Mouse (Mus musculus) forebrain, embryonic 12.5 days (tissue): Measurements from ENCODE around the gene Camk2d. TPM values are rescaled to one million over a fixed set of nuclear protein-coding genes. Genes with fewer than 3 reads are reported as not detected.

Source experiments
- ATAC-seq: fragments of 200-750 bp; cut with Nextera tagmentation; 2 replicates; pipeline ENCODE4 v1.8.0; 2017; ENCODE audit warnings: moderate TSS enrichment; ENCODE audit not compliant: low FRiP score
- H3K27ac ChIP-seq: fragments of 300-500 bp; sonication (generic); 2 replicates; pipeline ENCODE4 v1.5.1; 2016; ENCODE audit warnings: mild to moderate bottlenecking
- H3K27me3 ChIP-seq: fragments of 300-500 bp; sonication (generic); 2 replicates; pipeline ENCODE4 v1.6.1; 2016; ENCODE audit warnings: mild to moderate bottlenecking
- H3K36me3 ChIP-seq: fragments of 300-500 bp; sonication (generic); replicated peaks from 2 replicates; pipeline ENCODE4 v1.6.1; 2016; ENCODE audit warnings: mild to moderate bottlenecking
- H3K4me1 ChIP-seq: fragments of 300-500 bp; sonication (generic); 2 replicates; pipeline ENCODE4 v1.6.1; 2016
- H3K4me2 ChIP-seq: fragments of 300-500 bp; sonication (generic); 2 replicates; pipeline ENCODE4 v1.6.1; 2016; ENCODE audit warnings: mild to moderate bottlenecking, moderate library complexity
- H3K4me3 ChIP-seq: fragments of 300-500 bp; sonication (generic); replicated peaks from 2 replicates; pipeline ENCODE4 v1.5.1; 2016; ENCODE audit warnings: mild to moderate bottlenecking
- H3K9ac ChIP-seq: fragments of 300-500 bp; sonication (generic); 2 replicates; pipeline ENCODE4 v1.6.1; 2016; ENCODE audit warnings: mild to moderate bottlenecking
- H3K9me3 ChIP-seq: fragments of 300-500 bp; sonication (generic); 2 replicates; pipeline ENCODE4 v1.6.1; 2016
- WGBS: fragments of 180-500 bp; shearing (Covaris S2); methylation state at CpG from one replicate; pipeline ENCODE4 v1.1.7; 2016; 5-methylcytosine and 5-hydroxymethylcytosine counted together
- polyA plus RNA-seq: library from polyadenylated mRNA; unstranded; fragments of >200 nt; fragmentation: Nextera tagmentation; extraction: Ambion mirVana; gene quantifications from 2 replicates; pipeline ENCODE4 v1.2.1, GENCODE M21; 2016

Camk2d gene
- polyA plus RNA-seq, 1 experiment from 2014 or later = 24.0 TPM

DNA sequence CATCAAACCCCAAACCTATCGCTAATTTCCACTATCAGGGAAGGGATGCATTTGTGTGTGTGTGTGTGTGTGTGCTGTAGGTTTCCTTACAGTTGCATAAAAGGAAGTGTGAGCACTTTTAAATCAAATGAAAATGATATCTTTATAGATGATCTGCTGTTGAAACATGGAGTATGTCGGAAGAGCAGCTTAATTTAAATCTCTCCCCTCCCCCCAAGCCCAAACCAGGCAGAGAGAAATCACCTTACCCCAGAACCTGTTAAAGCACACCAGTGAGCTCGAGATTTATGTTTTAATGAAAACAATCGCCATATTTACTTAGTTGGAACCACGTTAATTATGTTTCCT, 2.2 kb downstream of the Camk2d start:
- ATAC-seq = no peak
- Histone ChIP-seq H3K9me3 (no peaks in the 10 kb centered on the region), H3K27me3 (no peaks in the 10 kb centered on the region), H3K36me3 (no peaks in the 10 kb centered on the region), H3K4me1 (peaks cover 10% of the 10 kb centered on the region), H3K27ac (no peak overlapping the region), H3K9ac (peak overlapping the region; percentile 80), H3K4me3 (peak overlapping the region; percentile 75), H3K4me2 (peak overlapping the region; percentile 92)
- WGBS = 2% methylated on average over 5 of the region's 5 CpGs

DNA sequence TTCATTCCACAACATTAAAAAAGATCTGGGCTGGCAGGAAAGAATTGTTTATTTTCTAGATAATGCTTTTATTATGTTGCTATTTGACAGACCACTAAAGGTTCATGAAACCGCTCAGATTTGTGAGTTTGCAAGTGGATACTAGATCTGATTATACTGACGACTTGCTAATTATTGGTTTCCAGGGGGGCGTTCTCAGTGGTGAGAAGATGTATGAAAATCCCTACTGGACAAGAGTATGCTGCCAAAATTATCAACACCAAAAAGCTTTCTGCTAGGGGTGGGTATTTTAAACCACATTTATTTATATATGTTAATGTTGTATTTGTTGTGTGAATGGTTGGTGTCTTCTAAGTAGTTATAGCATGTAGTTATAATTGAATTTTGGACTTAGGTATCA, 2.8 kb downstream of the Camk2d start:
- H3K4me3 ChIP-seq = peak overlapping the region; percentile 75
- 36% methylated on average over 3 of the region's 3 CpGs for WGBS
- H3K9ac ChIP-seq = no peak overlapping the region
- H3K9me3 ChIP-seq = no peaks in the 10 kb centered on the region
- H3K36me3 ChIP-seq = no peaks in the 10 kb centered on the region
- H3K27me3 ChIP-seq = no peaks in the 10 kb centered on the region
- no peak overlapping the region for H3K27ac ChIP-seq
- H3K4me1 ChIP-seq = peaks cover 10% of the 10 kb centered on the region
- ATAC-seq = no peak
- peak overlapping the region; percentile 92; the same call in 1 of the 2 replicates for H3K4me2 ChIP-seq

DNA sequence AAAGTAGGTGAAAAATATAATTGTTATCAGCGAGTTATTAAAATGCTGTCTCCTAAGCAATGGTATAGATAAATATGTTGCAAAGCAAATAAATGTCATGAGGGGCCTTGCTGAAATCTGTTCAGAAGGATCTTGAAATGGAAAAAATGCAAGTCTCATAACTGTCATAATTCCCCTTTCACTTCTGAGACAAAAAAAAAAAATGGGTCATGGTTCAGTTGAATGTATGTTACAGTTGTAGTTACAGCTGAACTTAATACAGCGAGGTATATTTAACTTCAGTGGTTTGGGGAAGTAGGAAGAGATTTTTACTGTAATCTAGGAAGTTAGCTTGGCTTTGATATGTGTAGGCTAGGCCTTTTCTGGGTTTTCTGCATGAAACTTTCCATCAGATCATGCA, 3.2 kb downstream of the Camk2d start:
- peaks cover 10% of the 10 kb centered on the region for H3K4me1 ChIP-seq
- H3K9me3 ChIP-seq = no peaks in the 10 kb centered on the region
- H3K27ac ChIP-seq = no peak overlapping the region
- no peak for ATAC-seq
- no peaks in the 10 kb centered on the region for H3K36me3 ChIP-seq
- WGBS = 75% methylated on average over 2 of the region's 2 CpGs
- no peak overlapping the region for H3K9ac ChIP-seq
- no peaks in the 10 kb centered on the region for H3K27me3 ChIP-seq
- H3K4me3 ChIP-seq = no peak overlapping the region
- no peak overlapping the region for H3K4me2 ChIP-seq

DNA sequence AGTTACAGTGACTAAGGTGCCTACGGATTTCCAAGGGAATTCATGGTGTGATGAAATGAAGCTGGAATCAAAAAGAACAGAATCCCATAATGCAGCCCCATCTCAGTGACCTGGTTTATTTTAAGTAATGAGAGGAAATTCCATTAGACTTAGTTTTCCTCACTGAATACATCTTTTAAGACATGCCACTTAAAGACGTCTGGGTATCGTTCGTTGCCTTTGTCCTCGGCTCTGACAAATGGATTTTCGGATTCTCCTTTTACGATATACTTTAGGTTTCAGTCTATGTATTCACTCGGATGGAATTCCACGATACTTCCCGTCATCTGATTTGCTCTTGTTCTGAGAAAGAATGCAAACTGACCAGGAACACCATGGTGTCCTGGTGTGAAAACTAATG, 3.8 kb downstream of the Camk2d start:
- Histone ChIP-seq H3K4me1 (peaks cover 10% of the 10 kb centered on the region), H3K27me3 (no peaks in the 10 kb centered on the region), H3K9me3 (no peaks in the 10 kb centered on the region), H3K9ac (no peak overlapping the region), H3K36me3 (no peaks in the 10 kb centered on the region), H3K4me2 (peak overlapping the region; percentile 25), H3K27ac (no peak overlapping the region), H3K4me3 (no peak overlapping the region)
- WGBS = 11% methylated on average over 10 of the region's 10 CpGs
- no peak for ATAC-seq

DNA sequence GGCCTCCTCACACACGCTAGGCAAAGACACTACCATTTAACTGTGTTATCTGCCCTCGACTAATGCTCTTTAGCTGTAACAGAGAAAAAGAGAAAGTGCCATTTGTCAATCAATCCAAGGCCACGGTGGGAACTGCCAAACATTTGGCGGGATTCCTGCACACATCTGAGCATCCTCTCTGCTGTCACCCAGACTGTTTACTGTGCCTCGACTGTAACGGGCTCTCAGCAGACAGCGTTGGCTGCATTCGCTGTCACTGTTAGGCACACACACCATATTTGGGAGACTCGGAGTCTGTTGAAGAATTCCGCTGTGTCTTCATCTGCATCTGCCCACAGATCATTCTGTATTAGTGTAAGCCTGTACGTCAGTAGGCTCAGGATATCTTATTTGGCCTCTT, 6.7 kb downstream of the Camk2d start:
- no peak overlapping the region for H3K9ac ChIP-seq
- no peaks in the 10 kb centered on the region for H3K36me3 ChIP-seq
- no peak overlapping the region for H3K27ac ChIP-seq
- no peak for ATAC-seq
- H3K4me3 ChIP-seq = no peak overlapping the region
- no peaks in the 10 kb centered on the region for H3K27me3 ChIP-seq
- H3K4me1 ChIP-seq = peaks cover 10% of the 10 kb centered on the region
- H3K4me2 ChIP-seq = no peak overlapping the region
- no peaks in the 10 kb centered on the region for H3K9me3 ChIP-seq
- WGBS = 80% methylated on average over 11 of the region's 11 CpGs

DNA sequence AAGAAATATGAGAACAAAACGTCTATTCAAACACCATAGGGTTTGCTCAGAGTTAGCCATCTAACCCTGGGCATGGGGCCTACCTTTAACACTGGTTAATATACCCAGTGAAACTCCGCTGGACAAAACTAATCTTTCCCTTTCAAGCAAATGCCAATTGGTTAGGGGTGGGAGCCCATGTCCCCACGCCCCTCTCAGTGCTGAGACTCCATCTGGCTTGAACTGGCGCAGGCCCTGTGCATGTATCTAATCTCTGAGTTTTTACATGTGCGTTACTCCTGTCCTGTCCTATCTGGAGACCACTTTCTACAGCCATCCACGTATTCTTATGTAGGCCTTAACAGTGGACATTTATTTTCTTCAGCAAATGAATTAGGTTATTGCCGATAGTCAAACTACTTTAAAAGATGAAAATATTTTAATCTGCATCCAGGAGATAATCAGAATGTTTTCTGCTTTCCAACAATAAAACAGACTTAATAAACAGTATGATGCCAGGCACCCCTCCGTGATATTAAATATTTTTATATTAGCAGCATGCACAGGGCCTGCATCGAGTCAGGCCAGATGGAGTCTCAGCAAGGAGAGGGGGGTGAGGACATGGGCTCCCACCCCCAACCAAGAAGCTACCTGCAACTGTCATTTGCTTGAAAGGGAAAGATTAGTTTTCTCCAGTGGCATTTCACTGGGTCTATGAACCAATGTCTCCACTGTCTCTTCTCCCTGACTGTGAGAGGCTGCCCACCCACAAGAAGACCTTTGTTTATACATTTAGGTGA, 8.7 kb downstream of the Camk2d start:
- no peaks in the 10 kb centered on the region for H3K36me3 ChIP-seq
- no peaks in the 10 kb centered on the region for H3K27me3 ChIP-seq
- no peak overlapping the region for H3K4me3 ChIP-seq
- H3K9me3 ChIP-seq = no peaks in the 10 kb centered on the region
- no peak overlapping the region for H3K9ac ChIP-seq
- 85% methylated on average over 9 of the region's 9 CpGs for WGBS
- 0 out of 2 replicates have a peak, but pooled peaks cover 3% of the 10 kb centered on the region for H3K4me1 ChIP-seq
- no peak for ATAC-seq
- no peak overlapping the region for H3K4me2 ChIP-seq
- no peak overlapping the region for H3K27ac ChIP-seq

DNA sequence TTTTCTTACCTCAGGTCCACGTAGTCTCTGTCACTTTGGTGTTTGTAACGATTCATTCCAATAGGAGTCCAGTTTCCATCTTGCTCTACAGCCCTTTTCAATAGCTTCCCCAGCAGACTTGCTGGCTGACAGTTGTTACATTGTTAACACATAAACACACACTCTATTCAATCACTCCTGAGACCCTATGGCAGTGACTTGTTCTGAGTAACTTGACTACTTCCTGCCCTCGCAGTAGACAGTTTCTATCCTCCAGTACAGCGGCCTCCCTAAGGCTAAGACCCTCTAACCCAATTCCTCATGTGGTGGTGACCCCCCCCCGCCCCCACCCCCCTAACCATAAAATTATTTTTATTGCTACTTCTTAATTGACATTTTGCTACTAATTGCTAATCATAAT, 13.2 kb downstream of the Camk2d start:
- no peak overlapping the region for H3K4me2 ChIP-seq
- H3K27ac ChIP-seq = no peak overlapping the region
- H3K36me3 ChIP-seq = no peaks in the 10 kb centered on the region
- peaks cover 2% of the 10 kb centered on the region for H3K4me1 ChIP-seq
- H3K27me3 ChIP-seq = no peaks in the 10 kb centered on the region
- 68% methylated on average over 5 of the region's 5 CpGs for WGBS
- no peaks in the 10 kb centered on the region for H3K9me3 ChIP-seq
- no peak overlapping the region for H3K9ac ChIP-seq
- H3K4me3 ChIP-seq = no peak overlapping the region
- ATAC-seq = no peak

DNA sequence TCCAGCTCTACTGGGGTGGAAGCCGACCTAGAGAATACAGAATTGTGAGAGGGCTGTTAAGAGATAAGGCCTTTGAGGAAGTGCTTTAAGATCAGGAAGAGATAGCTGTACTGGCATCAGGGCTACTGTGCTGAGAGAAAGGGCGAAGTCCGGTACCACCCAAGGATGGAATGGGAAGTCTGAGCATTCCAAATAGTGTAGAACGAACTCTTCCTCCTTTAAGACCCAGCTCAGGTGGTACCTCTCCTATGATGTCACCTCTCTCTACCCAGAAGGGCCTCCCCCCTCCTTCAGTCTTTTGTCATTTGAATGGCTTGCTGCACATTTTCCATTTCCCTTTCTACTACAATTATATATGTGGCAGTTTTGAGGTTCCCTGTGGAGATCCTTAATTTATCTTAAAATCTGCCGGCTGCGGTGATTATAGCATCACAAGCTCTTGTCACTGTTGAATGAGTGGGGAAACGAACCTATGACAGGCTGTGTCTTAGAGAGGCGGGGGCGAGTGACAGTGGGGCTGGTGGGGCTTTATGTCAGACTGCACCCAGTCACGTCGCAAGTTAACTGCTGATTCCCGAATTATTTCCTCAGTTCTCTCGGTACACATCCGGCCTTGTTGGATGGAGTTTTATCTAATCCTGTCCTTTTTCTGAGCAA, 13.8 kb downstream of the Camk2d start:
- no peaks in the 10 kb centered on the region for H3K27me3 ChIP-seq
- no peak overlapping the region for H3K4me2 ChIP-seq
- 63% methylated on average over 14 of the region's 14 CpGs for WGBS
- no peak overlapping the region for H3K27ac ChIP-seq
- peaks cover 2% of the 10 kb centered on the region for H3K4me1 ChIP-seq
- no peaks in the 10 kb centered on the region for H3K9me3 ChIP-seq
- H3K36me3 ChIP-seq = no peaks in the 10 kb centered on the region
- H3K9ac ChIP-seq = no peak overlapping the region
- peak; percentile 61; the same call in 1 of the 2 replicates for ATAC-seq
- H3K4me3 ChIP-seq = no peak overlapping the region

DNA sequence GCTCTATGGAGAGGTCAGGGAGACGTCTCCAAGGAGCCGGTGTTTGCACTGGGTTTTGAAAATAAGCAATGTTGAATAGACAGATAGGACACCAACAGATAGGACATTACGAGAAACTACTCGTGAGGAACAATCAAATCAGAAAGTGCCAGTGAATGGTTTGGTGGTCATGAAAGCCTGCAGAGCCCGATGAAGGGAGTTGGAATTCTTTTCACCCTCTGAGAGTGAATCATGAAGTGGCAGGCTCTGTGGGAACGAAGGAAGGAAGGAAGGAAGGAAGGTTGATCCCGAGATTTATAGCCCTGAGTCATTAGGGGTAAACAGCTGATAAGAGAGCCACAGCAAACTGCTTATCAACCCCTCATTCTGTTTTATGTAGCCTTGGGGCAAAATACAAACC, 15.5 kb downstream of the Camk2d start:
- 19% methylated on average over 7 of the region's 7 CpGs for WGBS

DNA sequence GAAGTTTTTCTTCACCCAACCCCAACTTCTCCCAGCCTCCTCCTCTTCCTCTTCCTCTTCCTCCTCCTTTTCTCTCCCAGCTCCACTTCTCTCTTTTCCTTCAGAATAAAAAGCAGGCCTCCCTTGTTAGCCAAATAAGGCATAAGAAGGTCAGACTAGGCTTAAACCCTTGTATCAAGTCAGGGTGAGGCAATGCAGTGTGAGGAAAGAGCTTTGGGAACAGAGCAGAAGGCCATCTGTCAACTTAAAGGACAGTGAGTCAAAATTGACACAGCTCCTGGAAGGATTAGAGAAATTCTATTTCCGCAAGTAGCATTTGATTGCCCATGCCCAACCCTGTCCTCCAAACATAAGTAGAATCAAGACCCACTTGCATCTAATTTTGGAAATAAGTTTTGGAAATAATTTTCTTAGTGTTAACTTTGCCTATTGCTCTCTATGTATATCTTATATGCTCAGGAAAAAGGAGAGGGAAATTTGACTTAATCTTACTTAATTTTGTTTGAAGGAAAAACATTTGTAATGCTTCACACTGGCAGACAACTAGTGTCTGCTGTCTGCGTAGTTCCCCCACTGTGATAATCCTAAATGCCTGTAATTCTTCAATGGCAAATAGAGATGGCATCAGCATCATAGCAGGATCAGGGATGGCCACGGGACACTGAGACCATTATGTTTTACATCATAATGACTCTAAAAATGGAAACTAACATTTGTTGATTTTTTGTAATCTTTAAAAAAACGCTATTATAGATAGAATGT, 16.8 kb downstream of the Camk2d start:
- no peaks in the 10 kb centered on the region for H3K9me3 ChIP-seq
- no peaks in the 10 kb centered on the region for H3K27me3 ChIP-seq
- H3K4me3 ChIP-seq = no peak overlapping the region
- no peak overlapping the region for H3K27ac ChIP-seq
- 34% methylated on average over 4 of the region's 4 CpGs for WGBS
- H3K36me3 ChIP-seq = no peaks in the 10 kb centered on the region
- H3K4me1 ChIP-seq = peaks cover 2% of the 10 kb centered on the region
- ATAC-seq = no peak
- H3K9ac ChIP-seq = no peak overlapping the region
- H3K4me2 ChIP-seq = no peak overlapping the region

More for the DNA sequence above, 15.5 kb downstream of the Camk2d start:
- Histone ChIP-seq H3K4me2 (no peak overlapping the region), H3K36me3 (no peaks in the 10 kb centered on the region), H3K9ac (no peak overlapping the region), H3K27ac (no peak overlapping the region), H3K4me3 (no peak overlapping the region), H3K9me3 (no peaks in the 10 kb centered on the region), H3K4me1 (peaks cover 2% of the 10 kb centered on the region), H3K27me3 (no peaks in the 10 kb centered on the region)
- ATAC-seq = no peak

DNA sequence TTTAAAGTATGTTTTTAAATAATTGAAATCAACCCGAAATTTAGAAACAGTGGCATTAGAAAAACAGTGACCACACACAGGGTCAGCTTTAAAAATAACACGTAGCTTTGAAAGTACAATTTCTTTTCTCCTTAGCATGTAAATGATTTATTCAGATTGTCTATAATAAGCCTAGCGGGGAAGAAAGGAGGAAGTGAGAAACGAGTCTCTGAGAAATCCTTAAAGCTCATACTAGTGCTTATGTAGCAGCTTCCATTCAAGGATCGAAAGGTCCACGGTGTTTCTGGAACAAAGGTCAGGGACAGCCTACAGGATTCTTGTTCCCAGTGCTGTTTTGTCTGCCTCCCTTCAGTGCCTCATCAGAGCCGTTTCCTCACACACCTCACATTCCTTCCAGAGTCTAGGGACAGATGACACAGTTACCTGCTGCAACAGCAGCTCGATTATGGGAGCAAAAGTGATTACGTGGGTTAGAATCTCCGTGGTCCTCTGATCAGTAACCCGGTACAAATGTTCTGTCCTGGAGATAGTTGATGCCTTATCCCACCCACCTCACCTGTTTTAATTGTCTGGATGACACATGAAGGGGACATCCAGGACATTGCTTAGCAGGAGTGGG, 17.5 kb downstream of the Camk2d start:
- Histone ChIP-seq H3K36me3 (no peaks in the 10 kb centered on the region), H3K4me3 (no peak overlapping the region), H3K27me3 (no peaks in the 10 kb centered on the region), H3K4me1 (peaks cover 2% of the 10 kb centered on the region), H3K27ac (no peak overlapping the region), H3K9ac (no peak overlapping the region), H3K9me3 (no peaks in the 10 kb centered on the region), H3K4me2 (no peak overlapping the region)
- 61% methylated on average over 11 of the region's 11 CpGs for WGBS
- ATAC-seq = no peak

DNA sequence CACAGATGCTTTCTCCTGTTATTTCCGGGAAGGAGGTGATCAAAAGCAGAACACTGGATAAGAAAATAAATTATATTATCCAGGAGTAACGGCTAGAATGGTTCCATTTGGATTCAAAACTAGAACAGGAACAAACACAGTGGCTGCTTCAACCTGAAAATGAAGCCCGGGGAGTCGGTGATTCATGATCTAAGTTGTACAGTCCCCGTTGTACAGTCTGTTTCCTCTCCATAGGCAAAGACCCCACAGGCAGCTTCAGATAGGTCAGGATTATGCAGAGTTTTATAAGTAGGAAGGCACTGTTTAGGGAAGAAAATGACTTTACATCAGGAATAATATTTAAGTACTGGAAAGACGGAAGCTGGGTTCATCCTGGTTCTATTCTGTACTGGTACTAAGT, 19.2 kb downstream of the Camk2d start:
- Histone ChIP-seq H3K27ac (no peak overlapping the region), H3K4me3 (no peak overlapping the region), H3K4me1 (peaks cover 2% of the 10 kb centered on the region; the same call in 1 of the 2 replicates), H3K9me3 (no peaks in the 10 kb centered on the region), H3K36me3 (no peaks in the 10 kb centered on the region), H3K4me2 (no peak overlapping the region), H3K27me3 (no peaks in the 10 kb centered on the region), H3K9ac (no peak overlapping the region)
- no peak for ATAC-seq
- WGBS = 81% methylated on average over 6 of the region's 6 CpGs
